Mouse (Mus musculus): Measurements from ENCODE around the gene Srsf3. TPM values are rescaled to one million over a fixed set of nuclear protein-coding genes. Genes with fewer than 3 reads are reported as not detected.
"Not testable (repeated sequence)": the region's sequence is repeated elsewhere in the genome, so short reads cannot be mapped to it uniquely, and the experiment has no call there.

The Srsf3 gene
- polyA plus RNA-seq, 1 experiment from 2014 or later = 884 TPM

- WGBS = 87% methylated on average over 6 of the region's 6 CpGs
- peaks cover 34% of the 10 kb centered on the region for H3K4me1 ChIP-seq
- no peaks in the 10 kb centered on the region for H3K36me3 ChIP-seq (replicated peaks)
- no peak overlapping the region for H3K27ac ChIP-seq
- H3K9me3 ChIP-seq = no peaks in the 10 kb centered on the region
- H3K4me3 ChIP-seq = no peak overlapping the region
- DNase-seq (ENCODE audit: extremely low spot score, low spot score) = no peak
- H3K27me3 ChIP-seq (ENCODE audit: poor library complexity, severe bottlenecking) = peaks cover 36% of the 10 kb centered on the region
Measured at GRCm38 (mm10) chr17:29023346-29023745, 9.1 kb upstream of the Srsf3 start.

GRCm38 (mm10) chr17:29024047-29024892 lies 8.2 kb upstream of the Srsf3 start:
- Histone ChIP-seq H3K36me3 (replicated peaks) (no peaks in the 10 kb centered on the region), H3K4me1 (peaks cover 31% of the 10 kb centered on the region), H3K27me3 (ENCODE audit: poor library complexity, severe bottlenecking) (peaks cover 36% of the 10 kb centered on the region), H3K4me3 (no peak overlapping the region; the same call in 1 of the 2 replicates), H3K9me3 (no peaks in the 10 kb centered on the region), H3K27ac (no peak overlapping the region)
- WGBS = 37% methylated on average over 22 of the region's 22 CpGs
- DNase-seq (ENCODE audit: extremely low spot score, low spot score) = no peak

DNA sequence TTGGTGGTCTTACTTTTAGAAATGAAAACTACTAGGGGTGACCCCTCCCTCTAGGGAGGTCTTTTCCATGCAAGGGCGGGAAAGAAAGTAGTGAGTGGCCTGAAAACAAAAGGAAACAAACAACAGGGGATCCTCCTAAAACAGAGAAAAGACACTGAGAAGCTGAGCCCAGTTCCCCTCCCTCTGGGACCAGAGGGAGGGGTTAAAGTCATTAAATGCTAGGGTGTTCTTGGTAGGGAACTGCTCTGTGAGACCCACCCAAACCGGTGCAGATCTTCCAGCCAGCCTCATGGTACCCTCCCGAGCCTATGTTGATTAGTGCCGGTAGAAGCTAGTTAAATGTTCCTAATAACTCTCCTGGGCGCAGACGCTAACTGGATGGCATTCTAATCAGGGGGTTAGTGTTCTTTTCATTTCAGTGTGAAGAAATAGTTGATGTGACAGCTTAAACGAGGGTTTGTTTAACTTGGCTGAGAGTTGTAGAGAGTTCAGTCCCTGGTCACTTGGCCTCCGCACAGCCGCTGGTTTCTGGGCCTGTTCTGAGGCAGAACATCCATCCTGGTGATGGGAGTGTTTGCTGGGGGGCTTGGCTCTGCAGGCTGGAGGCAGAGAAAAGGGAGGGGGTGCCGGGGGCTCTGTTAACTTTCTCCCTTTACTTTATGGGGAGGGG lies 7.4 kb upstream of the Srsf3 start:
- Histone ChIP-seq H3K36me3 (replicated peaks) (no peaks in the 10 kb centered on the region), H3K4me1 (peaks cover 31% of the 10 kb centered on the region), H3K27me3 (ENCODE audit: poor library complexity, severe bottlenecking) (peaks cover 36% of the 10 kb centered on the region), H3K9me3 (no peaks in the 10 kb centered on the region), H3K4me3 (no peak overlapping the region; the same call in 1 of the 2 replicates), H3K27ac (no peak overlapping the region)
- no peak for DNase-seq (ENCODE audit: extremely low spot score, low spot score)
- 20% methylated on average over 10 of the region's 10 CpGs for WGBS

- 52% methylated on average over 5 of the region's 5 CpGs for WGBS
Measured at GRCm38 (mm10) chr17:29026652-29027356, 5.6 kb upstream of the Srsf3 start.

GRCm38 (mm10) chr17:29030321-29031034 lies 1.9 kb upstream of the Srsf3 start:
- 87% methylated on average over 6 of the region's 6 CpGs for WGBS
- Histone ChIP-seq H3K9me3 (no peaks in the 10 kb centered on the region), H3K27me3 (ENCODE audit: poor library complexity, severe bottlenecking) (peaks cover 10% of the 10 kb centered on the region), H3K4me1 (peaks cover 32% of the 10 kb centered on the region), H3K27ac (no peak overlapping the region), H3K36me3 (replicated peaks) (peaks cover 17% of the 10 kb centered on the region), H3K4me3 (no peak overlapping the region)
- no peak for DNase-seq (ENCODE audit: extremely low spot score, low spot score)

More at GRCm38 (mm10) chr17:29026652-29027356, 5.6 kb upstream of the Srsf3 start:
- Histone ChIP-seq H3K4me3 (no peak overlapping the region), H3K27me3 (ENCODE audit: poor library complexity, severe bottlenecking) (peaks cover 36% of the 10 kb centered on the region), H3K4me1 (peaks cover 37% of the 10 kb centered on the region), H3K9me3 (no peaks in the 10 kb centered on the region), H3K36me3 (replicated peaks) (no peaks in the 10 kb centered on the region), H3K27ac (no peak overlapping the region)
- DNase-seq (ENCODE audit: extremely low spot score, low spot score) = no peak

GRCm38 (mm10) chr17:29031085-29031711 lies 1.2 kb upstream of the Srsf3 start:
- peak overlapping the region; percentile 80 for H3K4me3 ChIP-seq
- DNase-seq (ENCODE audit: extremely low spot score, low spot score); H3K9me3 ChIP-seq; H3K27me3 ChIP-seq (ENCODE audit: poor library complexity, severe bottlenecking): not testable (repeated sequence)
- H3K27ac ChIP-seq = peak overlapping the region; percentile 99
- H3K36me3 ChIP-seq (replicated peaks) = peaks cover 24% of the 10 kb centered on the region
- 58% methylated on average over 7 of the region's 7 CpGs for WGBS
- H3K4me1 ChIP-seq = peaks cover 37% of the 10 kb centered on the region

DNA sequence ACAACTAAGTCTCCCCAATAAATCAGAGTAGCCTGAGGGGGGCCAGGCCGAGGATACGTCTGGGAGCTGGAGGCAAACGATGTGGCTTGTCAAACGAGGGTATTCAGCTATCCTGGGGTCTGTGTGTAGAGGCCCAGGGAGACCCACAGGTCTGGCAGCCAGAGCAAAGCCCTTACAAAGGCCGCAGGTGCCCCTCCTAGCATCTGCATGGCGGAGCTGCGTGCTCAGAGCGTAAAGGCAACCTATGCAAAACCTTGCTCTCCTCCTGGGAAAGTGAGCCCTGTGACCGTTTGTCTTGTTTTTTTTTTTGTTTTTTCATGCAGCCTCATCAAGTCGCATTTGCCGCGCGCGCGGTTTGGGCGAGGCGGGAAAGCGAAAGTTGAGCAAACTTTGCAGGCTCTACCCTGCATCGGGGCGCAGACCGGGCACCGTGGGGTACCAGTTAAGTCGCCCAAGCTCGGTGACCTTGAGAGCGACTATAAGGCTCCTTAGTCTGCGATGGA lies 606 bp upstream of the Srsf3 start:
- DNase-seq (ENCODE audit: extremely low spot score, low spot score) = peak; percentile 71
- H3K4me1 ChIP-seq = peaks cover 36% of the 10 kb centered on the region
- no peaks in the 10 kb centered on the region for H3K27me3 ChIP-seq (ENCODE audit: poor library complexity, severe bottlenecking)
- H3K27ac ChIP-seq = peak overlapping the region; percentile 99
- no peaks in the 10 kb centered on the region for H3K9me3 ChIP-seq
- peaks cover 30% of the 10 kb centered on the region for H3K36me3 ChIP-seq (replicated peaks)
- H3K4me3 ChIP-seq = peak overlapping the region; percentile 80
- under 1% methylated on average over 26 of the region's 26 CpGs for WGBS

DNA sequence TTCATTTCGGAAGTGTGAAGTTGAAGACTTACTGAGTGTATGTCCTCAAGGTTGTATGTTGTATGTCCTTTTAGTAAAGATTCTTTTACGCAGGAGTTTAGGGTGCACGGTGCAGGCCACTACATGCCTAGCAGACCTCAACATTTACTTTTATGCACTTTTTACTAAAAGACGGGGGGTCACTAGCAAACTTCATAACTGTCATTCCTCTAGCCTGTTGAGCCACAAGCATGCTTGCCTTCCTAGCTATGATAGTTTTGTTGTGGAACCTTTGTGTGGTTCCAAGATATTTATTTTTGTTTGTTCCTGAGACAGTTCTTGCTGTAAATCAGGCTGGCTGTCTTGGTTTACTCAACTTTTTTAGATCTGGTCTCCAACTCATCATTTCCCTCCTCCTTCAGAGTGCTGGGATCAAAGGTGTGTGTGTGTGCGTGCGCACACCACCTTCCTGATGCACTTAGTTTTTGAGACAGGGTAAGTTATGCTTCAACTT lies 1.2 kb downstream of the Srsf3 start:
- H3K36me3 ChIP-seq (replicated peaks) = peaks cover 48% of the 10 kb centered on the region
- WGBS = under 1% methylated on average over 6 of the region's 6 CpGs
- peak overlapping the region; percentile 80 for H3K4me3 ChIP-seq
- H3K9me3 ChIP-seq = no peaks in the 10 kb centered on the region
- no peaks in the 10 kb centered on the region for H3K27me3 ChIP-seq (ENCODE audit: poor library complexity, severe bottlenecking)
- H3K4me1 ChIP-seq = peaks cover 39% of the 10 kb centered on the region
- peak overlapping the region; percentile 99 for H3K27ac ChIP-seq
- no peak for DNase-seq (ENCODE audit: extremely low spot score, low spot score)

GRCm38 (mm10) chr17:29034264-29034663 lies 1.8 kb downstream of the Srsf3 start:
- Histone ChIP-seq H3K4me3 (peak overlapping the region; percentile 80), H3K27me3 (ENCODE audit: poor library complexity, severe bottlenecking) (no peaks in the 10 kb centered on the region), H3K36me3 (replicated peaks) (peaks cover 55% of the 10 kb centered on the region), H3K27ac (peak overlapping the region; percentile 99; the same call in 1 of the 2 replicates), H3K9me3 (no peaks in the 10 kb centered on the region), H3K4me1 (peaks cover 39% of the 10 kb centered on the region)
- no peak for DNase-seq (ENCODE audit: extremely low spot score, low spot score)

DNA sequence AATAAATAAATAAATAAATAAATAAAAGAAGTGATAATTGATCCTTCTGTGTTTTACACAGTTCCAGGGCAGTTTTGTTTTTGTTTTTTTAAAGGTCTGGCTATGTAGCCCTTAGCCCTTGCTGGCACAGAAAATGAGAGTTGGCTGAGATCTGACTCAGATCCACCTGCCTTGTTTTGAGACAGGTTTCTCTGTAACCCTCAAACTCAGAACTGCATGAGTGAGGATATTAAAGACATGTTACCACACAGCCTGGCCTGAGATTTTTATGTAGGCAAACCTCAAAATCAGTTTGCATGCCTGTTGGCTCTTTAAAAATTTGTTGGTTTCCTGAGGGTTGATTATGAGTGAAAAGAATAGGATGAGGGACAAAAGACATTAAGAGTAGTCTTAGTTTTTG lies 3.1 kb downstream of the Srsf3 start:
- no peak for DNase-seq (ENCODE audit: extremely low spot score, low spot score)
- peaks cover 67% of the 10 kb centered on the region for H3K36me3 ChIP-seq (replicated peaks)
- H3K4me3 ChIP-seq = peak overlapping the region; percentile 80
- no peak overlapping the region for H3K27ac ChIP-seq
- no peaks in the 10 kb centered on the region for H3K9me3 ChIP-seq
- no peaks in the 10 kb centered on the region for H3K27me3 ChIP-seq (ENCODE audit: poor library complexity, severe bottlenecking)
- peaks cover 39% of the 10 kb centered on the region for H3K4me1 ChIP-seq

DNA sequence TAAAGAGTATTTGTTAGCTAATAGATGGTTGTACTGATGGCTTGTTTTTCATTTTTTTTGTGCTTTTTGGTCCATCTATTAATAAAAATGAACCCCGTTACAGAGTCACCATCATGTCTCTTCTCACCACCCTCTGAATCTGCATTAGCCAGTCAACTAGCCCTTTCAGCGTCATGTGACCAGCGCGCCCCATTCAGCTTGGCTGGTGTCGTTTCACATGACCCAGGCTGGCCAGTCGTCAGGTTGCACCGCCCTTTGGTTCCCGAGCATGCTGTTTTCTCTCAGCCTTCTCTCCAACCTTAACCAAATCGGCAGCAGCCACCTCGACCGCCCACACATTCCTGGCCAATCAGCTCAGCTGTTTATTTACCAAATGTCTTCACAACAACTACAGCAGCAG lies 6.9 kb downstream of the Srsf3 start:
- Histone ChIP-seq H3K27me3 (ENCODE audit: poor library complexity, severe bottlenecking) (no peaks in the 10 kb centered on the region), H3K9me3 (no peaks in the 10 kb centered on the region), H3K36me3 (replicated peaks) (peaks cover 95% of the 10 kb centered on the region), H3K4me3 (no peak overlapping the region), H3K27ac (no peak overlapping the region), H3K4me1 (peaks cover 28% of the 10 kb centered on the region)
- no peak for DNase-seq (ENCODE audit: extremely low spot score, low spot score)
- WGBS = 81% methylated on average over 11 of the region's 11 CpGs

- H3K27me3 ChIP-seq (ENCODE audit: poor library complexity, severe bottlenecking); H3K4me1 ChIP-seq; H3K9me3 ChIP-seq; H3K4me3 ChIP-seq; H3K27ac ChIP-seq; DNase-seq (ENCODE audit: extremely low spot score, low spot score): not testable (repeated sequence)
- peaks cover 97% of the 10 kb centered on the region for H3K36me3 ChIP-seq (replicated peaks)
- WGBS = 95% methylated on average over 3 of the region's 3 CpGs
Measured at GRCm38 (mm10) chr17:29041632-29042031, 9.2 kb downstream of the Srsf3 start.

Data from forebrain, embryonic 10.5 days (tissue).